Mouse (Mus musculus) duodenum, adult 2 months (tissue): ENCODE measurements around the gene Gm21748. TPM values are rescaled to one million over a fixed set of nuclear protein-coding genes. Genes with fewer than 3 reads are reported as not detected.

ENCODE experiments used
- polyA plus RNA-seq: library from polyadenylated mRNA; depleted of rRNA; stranded (reverse); fragments of >200 nt; gene quantifications from 2 replicates; pipeline ENCODE4 v1.2.3, GENCODE M21; 2012; ENCODE audit warnings: low replicate concordance; rRNA removed

Gene Gm21748
- polyA plus RNA-seq, result not detected in 2 replicates

DNA sequence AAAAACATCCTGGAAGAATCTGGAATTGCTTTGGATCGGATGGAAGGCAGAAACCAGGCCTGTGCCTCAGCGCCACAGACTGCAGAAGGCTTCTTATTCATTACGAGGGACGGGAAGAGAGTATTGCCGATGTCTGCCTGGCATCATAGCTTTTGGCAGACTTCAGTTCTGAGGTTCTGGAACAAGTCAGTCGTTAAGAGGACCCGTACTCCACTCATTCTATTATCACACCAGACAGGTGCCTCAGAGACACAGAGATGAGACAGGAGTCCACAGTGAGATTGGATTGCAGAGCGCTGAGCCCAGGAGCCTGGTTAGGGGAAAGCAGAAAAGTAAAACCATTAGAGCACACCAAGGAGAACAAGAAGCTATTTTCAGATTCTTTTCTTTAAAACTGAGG, at the start of gene Gm21748:
Gm21748 (minus strand) TSS at position 101 of the 400 bp plus-strand sequence.

Other genes with a start within 250 kb of the Gm21748 start
- not detected in 2 replicates for gene Gm21860, start 84.4 kb downstream of the Gm21748 start, polyA plus RNA-seq
- gene Gm47283, start 54.4 kb downstream of the Gm21748 start, polyA plus RNA-seq, result not detected in 2 replicates